ENCODE assay signal across 21 mouse cellular contexts in genomic region chr14:60310691-60311090, GRCm38 (mm10). TPM values are rescaled to one million over a fixed set of nuclear protein-coding genes. Genes with fewer than 3 reads are reported as not detected.
A peak's percentile ranks its signal among the peaks of the same experiment; 100 is the strongest.
DNase-seq lines count a peak whose midpoint lies in the region; TF ChIP-seq lines count a peak whose summit lies in the region.
"Had no signal": no experiment of that assay in that cellular context is flagged by ENCODE, and none has a peak within 500 bp of the region (broad histone marks: within the 10 kb centered on the region; RNA-seq: fewer than 3 reads in every experiment).

No protein-coding gene starts in this region.

- 4% methylated on average over 4 of the region's 4 CpGs for WGBS in cerebellum, adult 2 months

- TF ChIP-seq CTCF in cerebellum, adult 2 months (IDR thresholded peaks at IDR 0.05; ENCODE audit: borderline replicate concordance, insufficient read depth, low read depth, low read length) = peak; percentile 13; the same call in 1 of the 2 replicates

- H3K27ac ChIP-seq in cerebellum, adult 2 months (ENCODE audit: insufficient read depth, low read length) = no peak overlapping the region
- H3K27ac ChIP-seq: forebrain, embryonic 10.5 days; liver, embryonic 13.5 days had no signal

- H3K27me3 ChIP-seq in cerebellum, adult 2 months (ENCODE audit: control insufficient read depth, insufficient read depth, low read length) = no peaks in the 10 kb centered on the region
- H3K27me3 ChIP-seq: liver, embryonic 13.5 days had no signal

- peak; percentile 7 for DNase-seq in kidney, postnatal 14 days
- no peak for DNase-seq in kidney, adult 18-20 months
- peak; percentile 79 for DNase-seq in adrenal gland, postnatal 14 days
- DNase-seq in cerebellum, adult 2 months = peak; percentile 42 to 71
- DNase-seq in retina, embryonic 14.5 days (ENCODE audit: low spot score) = peak; percentile 18
- no peak for DNase-seq in urinary bladder, postnatal 10 days (ENCODE audit: low spot score)
- DNase-seq in Muller cell, postnatal 12 days (ENCODE audit: inconsistent ontology term) = no peak
- DNase-seq: kidney, postnatal 25 days; liver, embryonic 13.5 days; thymus, postnatal 25 days had no signal

- H3K4me3 ChIP-seq in cerebellum, adult 2 months (replicated peaks; ENCODE audit: insufficient read depth, low read depth, low read length) = no peak overlapping the region
- H3K4me3 ChIP-seq: forebrain, embryonic 10.5 days; liver, embryonic 13.5 days; myocyte had no signal

- no peak for TF ChIP-seq POLR2A in cerebellum, adult 2 months (IDR thresholded peaks at IDR 0.05; ENCODE audit: borderline replicate concordance, insufficient read depth, low read length)

- no peaks in the 10 kb centered on the region for H3K4me1 ChIP-seq in cerebellum, adult 2 months (ENCODE audit: control insufficient read depth, insufficient read depth, low read length)
- H3K4me1 ChIP-seq: forebrain, embryonic 10.5 days; liver, embryonic 13.5 days had no signal

RNA-seq across cellular contexts. Expression of gene Mtmr6, which starts 45.7 kb away (rescaled TPM):
- 39.1 and 46.0 TPM in 2 replicates for total RNA-seq in adrenal gland, postnatal 14 days (2021)
- polyA plus RNA-seq in cerebellum, adult 2 months (2012; rRNA removed) = 86.0 and 90.5 TPM in 2 replicates

RNA-seq across cellular contexts. Expression of gene Gm49336, which starts 59.4 kb away (rescaled TPM):
- total RNA-seq in adrenal gland, postnatal 14 days (2021) = 37.7 and 38.6 TPM in 2 replicates
- polyA plus RNA-seq in cerebellum, adult 2 months (2012; rRNA removed) = 34.4 and 38.3 TPM in 2 replicates

RNA-seq across cellular contexts. Expression of gene Nupl1, which starts 59.5 kb away (rescaled TPM):
- not detected in 2 replicates for total RNA-seq in adrenal gland, postnatal 14 days (2021)
- 0.05 TPM in 1 of 2 replicates, not detected in the other for polyA plus RNA-seq in cerebellum, adult 2 months (2012; rRNA removed)
- total RNA-seq: ES-E14; granulocyte monocyte progenitor cell, adult 5-6 weeks; megakaryocyte progenitor cell, adult 5-6 weeks had no signal
- polyA plus RNA-seq: C2C12; embryonic facial prominence, embryonic 14.5 days; forebrain, embryonic 10.5 days; heart, embryonic 14.5 days; hindbrain, embryonic 11.5 days; limb, embryonic 11.5 days; liver, embryonic 13.5 days; lung, embryonic 16.5 days; myocyte had no signal

Comparison
In these comparisons a context has a peak if more than half of its experiments do, and no peak if none do; other contexts are left out.
1. DNase-seq: peak in kidney, postnatal 14 days (single experiment), adrenal gland, postnatal 14 days (single experiment), cerebellum, adult 2 months (2 of 2) and retina, embryonic 14.5 days (single experiment); none in kidney, adult 18-20 months (single experiment), urinary bladder, postnatal 10 days (single experiment) and Muller cell, postnatal 12 days (single experiment).